Mouse (Mus musculus) neural tube, embryonic 15.5 days (tissue): Measurements from ENCODE around the gene H6pd. TPM values are rescaled to one million over a fixed set of nuclear protein-coding genes. Genes with fewer than 3 reads are reported as not detected.

Source experiments
- ATAC-seq: fragments of 200-750 bp; cut with Nextera tagmentation; 2 replicates; pipeline ENCODE4 v1.8.0; 2017; ENCODE audit warnings: mild to moderate bottlenecking, moderate TSS enrichment, moderate library complexity; ENCODE audit not compliant: low FRiP score
- H3K27ac ChIP-seq: fragments of 300-500 bp; sonication (generic); replicated peaks from 2 replicates; pipeline ENCODE4 v1.5.1; 2015; ENCODE audit warnings: mild to moderate bottlenecking, inconsistent platforms
- H3K27me3 ChIP-seq: fragments of 300-500 bp; sonication (generic); replicated peaks from 2 replicates; pipeline ENCODE4 v1.6.1; 2015; ENCODE audit warnings: inconsistent platforms
- H3K36me3 ChIP-seq: fragments of 300-500 bp; sonication (generic); 2 replicates; pipeline ENCODE4 v1.6.1; 2015; ENCODE audit warnings: inconsistent platforms
- H3K4me1 ChIP-seq: fragments of 300-500 bp; sonication (generic); 2 replicates; pipeline ENCODE4 v1.6.1; 2015; ENCODE audit warnings: inconsistent platforms
- H3K4me2 ChIP-seq: fragments of 300-500 bp; sonication (generic); 2 replicates; pipeline ENCODE4 v1.6.1; 2015; ENCODE audit warnings: inconsistent platforms, mild to moderate bottlenecking, moderate library complexity
- H3K4me3 ChIP-seq: fragments of 300-500 bp; sonication (generic); replicated peaks from 2 replicates; pipeline ENCODE4 v1.5.1; 2015; ENCODE audit warnings: mild to moderate bottlenecking, inconsistent platforms
- H3K9ac ChIP-seq: fragments of 300-500 bp; sonication (generic); replicated peaks from 2 replicates; pipeline ENCODE4 v1.6.1; 2015; ENCODE audit warnings: mild to moderate bottlenecking, inconsistent platforms
- H3K9me3 ChIP-seq: fragments of 300-500 bp; sonication (generic); replicated peaks from 2 replicates; pipeline ENCODE4 v1.6.1; 2016; ENCODE audit warnings: inconsistent platforms
- WGBS: fragments of 180-500 bp; shearing (Covaris S2); methylation state at CpG from one replicate; pipeline ENCODE4 v1.1.7; 2015; ENCODE audit warnings: mixed read lengths; 5-methylcytosine and 5-hydroxymethylcytosine counted together
- polyA plus RNA-seq: library from polyadenylated mRNA; unstranded; fragments of >200 nt; fragmentation: Nextera tagmentation; extraction: Ambion mirVana; gene quantifications from 2 replicates; pipeline ENCODE4 v1.2.1, GENCODE M21; 2015

H6pd gene
- polyA plus RNA-seq, 1 experiment from 2014 or later = 3.3 TPM

- Histone ChIP-seq H3K4me3 (no peak overlapping the region), H3K9ac (no peak overlapping the region), H3K9me3 (no peaks in the 10 kb centered on the region), H3K27me3 (no peaks in the 10 kb centered on the region), H3K4me1 (peaks cover 28% of the 10 kb centered on the region), H3K4me2 (no peak overlapping the region), H3K36me3 (no peaks in the 10 kb centered on the region), H3K27ac (no peak overlapping the region)
- no peak for ATAC-seq
- 82% methylated on average over 21 of the region's 21 CpGs for WGBS
Observed at GRCm38 (mm10) chr4:150006122-150006854, 2.5 kb downstream of the H6pd start.

GRCm38 (mm10) chr4:150005231-150005630, 3.6 kb downstream of the H6pd start:
- 94% methylated on average over 10 of the region's 10 CpGs for WGBS
- Histone ChIP-seq H3K4me1 (peaks cover 28% of the 10 kb centered on the region), H3K9me3 (no peaks in the 10 kb centered on the region), H3K9ac (no peak overlapping the region), H3K27ac (no peak overlapping the region), H3K4me2 (no peak overlapping the region), H3K27me3 (no peaks in the 10 kb centered on the region), H3K4me3 (no peak overlapping the region), H3K36me3 (no peaks in the 10 kb centered on the region)
- ATAC-seq = no peak

GRCm38 (mm10) chr4:150003641-150004040, 5.2 kb downstream of the H6pd start:
- Histone ChIP-seq H3K27me3 (no peaks in the 10 kb centered on the region), H3K4me1 (peaks cover 23% of the 10 kb centered on the region), H3K4me2 (no peak overlapping the region), H3K4me3 (no peak overlapping the region), H3K9ac (no peak overlapping the region), H3K9me3 (no peaks in the 10 kb centered on the region), H3K27ac (no peak overlapping the region), H3K36me3 (no peaks in the 10 kb centered on the region)
- 87% methylated on average over 4 of the region's 4 CpGs for WGBS
- ATAC-seq = no peak

- H3K27ac ChIP-seq = no peak overlapping the region
- no peak for ATAC-seq
- no peak overlapping the region for H3K4me2 ChIP-seq
- H3K27me3 ChIP-seq = no peaks in the 10 kb centered on the region
- peaks cover 21% of the 10 kb centered on the region for H3K4me1 ChIP-seq
- no peak overlapping the region for H3K4me3 ChIP-seq
- WGBS = 45% methylated on average over 7 of the region's 7 CpGs
- H3K36me3 ChIP-seq = no peaks in the 10 kb centered on the region
- H3K9ac ChIP-seq = no peak overlapping the region
- H3K9me3 ChIP-seq = no peaks in the 10 kb centered on the region
Observed at GRCm38 (mm10) chr4:150003021-150003580, 5.7 kb downstream of the H6pd start.

- no peak overlapping the region for H3K9ac ChIP-seq
- H3K4me2 ChIP-seq = no peak overlapping the region
- WGBS = 80% methylated on average over 12 of the region's 12 CpGs
- H3K4me3 ChIP-seq = no peak overlapping the region
- H3K4me1 ChIP-seq = peaks cover 12% of the 10 kb centered on the region
- H3K27me3 ChIP-seq = no peaks in the 10 kb centered on the region
- no peak for ATAC-seq
- H3K27ac ChIP-seq = no peak overlapping the region
- no peaks in the 10 kb centered on the region for H3K36me3 ChIP-seq
- H3K9me3 ChIP-seq = no peaks in the 10 kb centered on the region
Observed at GRCm38 (mm10) chr4:150002021-150002528, 6.7 kb downstream of the H6pd start.

- Histone ChIP-seq H3K27ac (0 out of 2 replicates have a peak overlapping the region, but pooled peaks have one; percentile 13), H3K27me3 (no peaks in the 10 kb centered on the region), H3K9me3 (no peaks in the 10 kb centered on the region), H3K9ac (no peak overlapping the region), H3K4me2 (no peak overlapping the region), H3K4me3 (no peak overlapping the region), H3K36me3 (no peaks in the 10 kb centered on the region), H3K4me1 (peaks cover 10% of the 10 kb centered on the region)
- no peak for ATAC-seq
- WGBS = 74% methylated on average over 10 of the region's 10 CpGs
Observed at GRCm38 (mm10) chr4:150001221-150001860, 7.5 kb downstream of the H6pd start.

GRCm38 (mm10) chr4:149999931-150000555, 8.8 kb downstream of the H6pd start:
- Histone ChIP-seq H3K4me2 (no peak overlapping the region), H3K4me1 (peaks cover 10% of the 10 kb centered on the region), H3K27ac (no peak overlapping the region), H3K27me3 (no peaks in the 10 kb centered on the region), H3K9ac (no peak overlapping the region), H3K9me3 (no peaks in the 10 kb centered on the region), H3K4me3 (no peak overlapping the region), H3K36me3 (no peaks in the 10 kb centered on the region)
- WGBS = 88% methylated on average over 15 of the region's 15 CpGs
- no peak for ATAC-seq

GRCm38 (mm10) chr4:149999510-149999900, 9.3 kb downstream of the H6pd start:
- Histone ChIP-seq H3K9ac (no peak overlapping the region), H3K27me3 (no peaks in the 10 kb centered on the region), H3K36me3 (no peaks in the 10 kb centered on the region), H3K4me1 (peaks cover 10% of the 10 kb centered on the region), H3K4me2 (no peak overlapping the region), H3K27ac (no peak overlapping the region), H3K9me3 (no peaks in the 10 kb centered on the region), H3K4me3 (no peak overlapping the region)
- ATAC-seq = no peak
- 83% methylated on average over 9 of the region's 9 CpGs for WGBS

- no peak overlapping the region for H3K4me2 ChIP-seq
- H3K4me1 ChIP-seq = peaks cover 10% of the 10 kb centered on the region
- no peak overlapping the region for H3K9ac ChIP-seq
- H3K27ac ChIP-seq = no peak overlapping the region
- 83% methylated on average over 14 of the region's 14 CpGs for WGBS
- no peaks in the 10 kb centered on the region for H3K27me3 ChIP-seq
- no peak overlapping the region for H3K4me3 ChIP-seq
- H3K36me3 ChIP-seq = no peaks in the 10 kb centered on the region; the same call in 1 of the 2 replicates
- no peaks in the 10 kb centered on the region for H3K9me3 ChIP-seq
- no peak for ATAC-seq
Observed at GRCm38 (mm10) chr4:149998786-149999509, 9.9 kb downstream of the H6pd start.

- H3K9ac ChIP-seq = no peak overlapping the region
- H3K27me3 ChIP-seq = no peaks in the 10 kb centered on the region
- no peaks in the 10 kb centered on the region for H3K9me3 ChIP-seq
- H3K36me3 ChIP-seq = no peaks in the 10 kb centered on the region; the same call in 1 of the 2 replicates
- WGBS = 77% methylated on average over 10 of the region's 10 CpGs
- H3K4me1 ChIP-seq = peaks cover 7% of the 10 kb centered on the region; the same call in 1 of the 2 replicates
- no peak overlapping the region for H3K27ac ChIP-seq
- H3K4me3 ChIP-seq = no peak overlapping the region
- ATAC-seq = no peak
- H3K4me2 ChIP-seq = no peak overlapping the region
Observed at GRCm38 (mm10) chr4:149997999-149998398, 10.8 kb downstream of the H6pd start.

- WGBS = 79% methylated on average over 7 of the region's 7 CpGs
Observed at GRCm38 (mm10) chr4:149996440-149996839, 12.4 kb downstream of the H6pd start.

More at GRCm38 (mm10) chr4:149996440-149996839, 12.4 kb downstream of the H6pd start:
- no peaks in the 10 kb centered on the region for H3K9me3 ChIP-seq
- no peak overlapping the region for H3K4me2 ChIP-seq
- no peaks in the 10 kb centered on the region; the same call in 1 of the 2 replicates for H3K36me3 ChIP-seq
- H3K4me1 ChIP-seq = peaks cover 1% of the 10 kb centered on the region; the same call in 1 of the 2 replicates
- H3K27ac ChIP-seq = no peak overlapping the region
- no peak overlapping the region for H3K9ac ChIP-seq
- no peak overlapping the region for H3K4me3 ChIP-seq
- no peak for ATAC-seq
- H3K27me3 ChIP-seq = no peaks in the 10 kb centered on the region
